Mouse (Mus musculus): Measurements from ENCODE around the gene C5ar2. TPM values are rescaled to one million over a fixed set of nuclear protein-coding genes. Genes with fewer than 3 reads are reported as not detected.

Gene C5ar2
- polyA plus RNA-seq, 1 experiment from 2014 or later = not detected

DNA sequence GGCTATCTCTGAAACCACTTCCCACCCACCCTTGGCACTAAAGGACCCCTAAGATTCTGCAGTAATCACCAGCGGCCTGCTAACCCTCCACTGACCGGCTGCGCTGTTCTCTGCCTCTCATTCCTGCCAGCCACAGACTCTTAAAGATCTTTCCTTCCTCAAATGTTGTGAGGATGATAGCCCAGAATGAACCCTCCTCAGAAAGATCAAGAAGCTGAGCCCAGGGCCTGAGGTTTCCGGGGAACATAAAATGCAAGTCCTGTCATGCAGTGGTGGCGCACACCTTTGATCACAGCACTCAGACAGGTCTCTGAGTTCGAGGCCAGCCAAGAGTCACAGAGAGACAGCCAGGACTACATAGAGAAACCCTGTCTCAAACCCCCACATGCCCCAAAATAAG, 1.8 kb downstream of the C5ar2 start:
- no peaks in the 10 kb centered on the region for H3K9me3 ChIP-seq
- DNase-seq (ENCODE audit: low spot score) = no peak
- no peaks in the 10 kb centered on the region for H3K36me3 ChIP-seq
- H3K4me3 ChIP-seq = no peak overlapping the region
- no peaks in the 10 kb centered on the region for H3K4me1 ChIP-seq (replicated peaks)
- H3K27me3 ChIP-seq (ENCODE audit: insufficient read depth, poor library complexity, severe bottlenecking) = no peaks in the 10 kb centered on the region
- WGBS = 84% methylated on average over 6 of the region's 6 CpGs
- no peak overlapping the region for H3K27ac ChIP-seq

DNA sequence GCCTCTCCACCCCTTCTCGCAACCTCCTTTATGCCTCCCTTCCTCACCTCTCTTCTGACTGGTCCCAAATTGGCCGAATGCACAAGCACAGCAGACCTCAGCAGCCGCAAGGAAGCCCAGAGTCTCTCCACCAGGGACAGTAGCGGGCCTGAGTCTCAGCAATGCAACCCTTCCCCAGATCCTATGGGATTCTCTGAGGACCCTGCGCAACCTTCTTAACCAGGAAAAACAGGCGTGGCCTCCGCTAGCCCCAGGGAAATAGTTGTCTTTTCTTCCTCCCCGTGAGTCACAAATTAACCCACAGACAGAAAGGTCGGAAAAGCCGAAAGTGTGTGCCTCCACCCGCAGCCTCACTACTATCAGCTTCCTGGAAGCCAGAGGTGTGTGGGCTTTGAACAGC, 2.2 kb downstream of the C5ar2 start:
- WGBS = 67% methylated on average over 11 of the region's 11 CpGs

DNA sequence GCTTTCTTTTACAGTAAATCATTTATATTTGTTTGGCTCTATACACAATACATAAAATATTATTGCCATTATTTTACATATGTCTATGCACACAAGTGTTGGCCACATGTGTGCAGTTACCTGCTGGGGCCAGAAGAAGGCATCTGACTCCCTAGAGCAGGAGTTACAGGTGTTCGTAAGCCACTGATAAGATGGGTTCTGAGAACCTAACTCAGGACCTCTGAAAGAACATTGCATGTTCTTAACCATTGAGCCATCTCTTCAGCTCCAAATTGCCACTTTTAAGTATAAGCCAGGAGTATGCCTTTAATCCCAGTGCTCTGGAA, 3.0 kb downstream of the C5ar2 start:
- Histone ChIP-seq H3K4me1 (replicated peaks) (no peaks in the 10 kb centered on the region), H3K27ac (no peak overlapping the region), H3K27me3 (ENCODE audit: insufficient read depth, poor library complexity, severe bottlenecking) (no peaks in the 10 kb centered on the region), H3K36me3 (no peaks in the 10 kb centered on the region), H3K9me3 (no peaks in the 10 kb centered on the region), H3K4me3 (no peak overlapping the region)
- no peak for DNase-seq (ENCODE audit: low spot score)
- WGBS = 87% methylated on average over 1 of the region's 1 CpGs

More for the DNA sequence above, 2.2 kb downstream of the C5ar2 start:
- no peaks in the 10 kb centered on the region for H3K4me1 ChIP-seq (replicated peaks)
- H3K27ac ChIP-seq = no peak overlapping the region
- no peak overlapping the region for H3K4me3 ChIP-seq
- no peak for DNase-seq (ENCODE audit: low spot score)
- H3K36me3 ChIP-seq = no peaks in the 10 kb centered on the region
- no peaks in the 10 kb centered on the region for H3K9me3 ChIP-seq
- H3K27me3 ChIP-seq (ENCODE audit: insufficient read depth, poor library complexity, severe bottlenecking) = no peaks in the 10 kb centered on the region

DNA sequence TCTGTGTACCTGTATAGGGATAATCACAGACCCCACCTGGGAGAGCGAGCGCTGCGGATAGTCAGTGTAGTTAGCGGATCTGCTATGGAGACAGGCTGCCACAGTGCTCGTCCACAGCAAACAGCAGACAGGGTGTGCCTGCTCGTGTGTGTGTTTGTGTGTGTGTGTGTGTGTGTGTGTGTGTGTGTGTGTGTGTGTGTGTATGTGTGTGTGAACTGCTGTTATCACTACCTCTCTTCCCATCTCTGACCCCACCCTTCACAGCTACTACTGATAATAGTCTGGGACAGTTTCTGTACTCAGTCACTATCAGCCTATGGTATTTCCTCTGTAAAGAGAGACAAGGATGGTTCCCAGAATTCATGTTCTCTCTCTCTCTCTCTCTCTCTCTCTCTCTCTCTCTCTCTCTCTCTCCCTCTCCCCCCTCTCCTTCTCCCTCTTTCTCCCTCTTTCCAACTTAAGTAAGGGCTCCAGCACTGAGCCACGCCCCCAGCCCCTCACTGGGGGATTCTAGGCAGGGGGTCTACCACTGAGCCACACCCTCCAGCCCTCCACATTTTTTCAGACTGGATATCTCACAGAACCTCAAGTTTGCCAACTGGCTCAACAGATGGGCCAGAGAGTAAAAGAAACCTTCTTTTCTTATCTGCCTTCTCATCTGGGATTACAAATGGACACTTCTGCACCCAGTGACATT, 3.5 kb downstream of the C5ar2 start:
- no peaks in the 10 kb centered on the region for H3K4me1 ChIP-seq (replicated peaks)
- H3K27me3 ChIP-seq (ENCODE audit: insufficient read depth, poor library complexity, severe bottlenecking) = no peaks in the 10 kb centered on the region
- no peak overlapping the region for H3K27ac ChIP-seq
- no peak for DNase-seq (ENCODE audit: low spot score)
- H3K4me3 ChIP-seq = no peak overlapping the region
- H3K36me3 ChIP-seq = no peaks in the 10 kb centered on the region
- no peaks in the 10 kb centered on the region for H3K9me3 ChIP-seq
- WGBS = 85% methylated on average over 7 of the region's 7 CpGs

DNA sequence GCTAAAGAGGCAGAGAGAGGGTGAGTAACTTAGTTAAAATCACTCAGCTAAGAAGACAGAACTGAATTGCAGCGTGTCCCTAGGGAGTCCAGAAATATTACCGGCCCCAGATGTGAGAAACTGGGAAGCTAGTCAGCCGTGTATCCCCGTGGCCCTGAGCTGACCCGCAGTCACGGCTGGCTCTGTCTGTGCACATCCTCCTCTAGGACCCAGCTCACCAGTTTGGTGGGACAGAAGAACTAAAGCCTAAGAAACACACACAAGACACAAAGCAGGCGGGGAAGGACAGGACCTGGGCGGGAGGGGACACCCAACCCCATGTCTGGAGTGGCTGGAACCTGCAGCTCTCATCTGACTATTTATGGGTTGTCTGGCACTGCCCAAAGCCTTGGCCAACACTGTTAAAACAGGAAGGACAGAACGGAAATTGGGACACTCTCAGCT, 4.4 kb downstream of the C5ar2 start:
- 67% methylated on average over 9 of the region's 9 CpGs for WGBS
- H3K4me3 ChIP-seq = no peak overlapping the region
- no peak overlapping the region for H3K27ac ChIP-seq
- no peaks in the 10 kb centered on the region for H3K9me3 ChIP-seq
- H3K27me3 ChIP-seq (ENCODE audit: insufficient read depth, poor library complexity, severe bottlenecking) = no peaks in the 10 kb centered on the region
- H3K4me1 ChIP-seq (replicated peaks) = no peaks in the 10 kb centered on the region
- no peak for DNase-seq (ENCODE audit: low spot score)
- H3K36me3 ChIP-seq = no peaks in the 10 kb centered on the region

DNA sequence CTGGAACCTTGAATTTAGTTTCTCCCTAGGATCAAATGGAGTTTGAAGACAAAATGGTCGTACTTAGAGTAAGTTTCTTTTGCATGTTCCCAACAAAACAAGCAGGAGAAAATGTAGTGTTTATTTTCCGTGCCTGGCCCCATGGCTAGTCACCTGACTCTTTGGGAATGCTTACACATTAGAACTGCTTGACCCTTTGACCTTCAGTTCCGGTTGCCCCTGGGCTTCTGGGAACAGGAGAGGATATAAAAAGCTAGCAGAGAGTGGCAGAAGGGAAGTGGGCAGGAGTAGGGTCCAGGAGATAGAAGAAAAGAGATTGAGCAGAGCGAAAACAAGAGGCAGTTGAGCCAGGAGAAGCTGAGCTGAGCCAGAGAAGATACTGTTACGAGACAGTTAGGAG, 14.1 kb downstream of the C5ar2 start:
- DNase-seq (ENCODE audit: low spot score) = peak; percentile 54
- Histone ChIP-seq H3K36me3 (no peaks in the 10 kb centered on the region), H3K27me3 (ENCODE audit: insufficient read depth, poor library complexity, severe bottlenecking) (no peaks in the 10 kb centered on the region; the same call in 1 of the 2 replicates), H3K27ac (no peak overlapping the region), H3K4me3 (no peak overlapping the region), H3K9me3 (peaks cover 23% of the 10 kb centered on the region), H3K4me1 (replicated peaks) (peaks cover 8% of the 10 kb centered on the region)
- 51% methylated on average over 5 of the region's 5 CpGs for WGBS

DNA sequence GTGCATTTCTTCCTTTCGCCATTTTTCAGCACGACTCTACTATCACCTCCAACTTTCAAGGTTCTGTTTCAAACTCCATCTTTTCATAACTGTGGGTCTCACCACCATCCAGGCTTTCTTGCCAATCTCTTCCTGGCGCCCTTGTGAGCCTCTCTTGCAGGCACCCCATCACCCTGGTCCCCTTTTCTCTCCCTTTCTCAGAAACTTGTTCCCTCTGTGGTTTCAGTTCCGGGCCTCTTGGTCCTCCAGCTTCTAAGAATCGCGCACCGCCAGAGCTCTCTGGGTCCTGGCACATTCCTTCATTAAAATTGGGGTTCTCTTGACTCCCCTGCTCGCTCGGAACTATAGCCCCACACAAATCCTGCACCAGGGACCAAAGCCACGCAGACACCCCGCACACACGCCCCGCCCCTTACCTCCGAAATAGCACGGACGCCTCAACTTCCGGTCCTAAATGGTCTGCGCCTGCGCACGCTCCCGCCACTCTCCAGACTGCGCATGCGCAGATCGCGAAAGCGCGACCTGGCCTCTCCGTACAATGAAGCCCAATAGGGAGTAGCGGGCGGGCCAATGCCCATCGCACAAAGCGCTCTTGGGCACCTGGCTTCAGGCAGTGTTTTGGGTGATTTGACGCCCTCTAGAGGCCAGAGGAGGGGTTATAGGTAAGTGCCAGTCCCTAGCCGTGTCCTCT, 22.2 kb downstream of the C5ar2 start, which contains the start of gene Dhx34:
Gene Dhx34 (minus strand): TSS at position 456 of the 691 bp plus-strand sequence.
- no peaks in the 10 kb centered on the region for H3K9me3 ChIP-seq
- DNase-seq (ENCODE audit: low spot score) = peak; percentile 97
- no peaks in the 10 kb centered on the region; the same call in 1 of the 2 replicates for H3K27me3 ChIP-seq (ENCODE audit: insufficient read depth, poor library complexity, severe bottlenecking)
- peak within 1 kb of the TSS; percentile 95 for H3K27ac ChIP-seq
- H3K4me1 ChIP-seq (replicated peaks) = peaks cover 15% of the 10 kb centered on the region
- peak within 1 kb of the TSS; percentile 80 for H3K4me3 ChIP-seq
- H3K36me3 ChIP-seq = peaks cover 21% of the 10 kb centered on the region
- WGBS = 2% methylated on average over 34 of the region's 34 CpGs

DNA sequence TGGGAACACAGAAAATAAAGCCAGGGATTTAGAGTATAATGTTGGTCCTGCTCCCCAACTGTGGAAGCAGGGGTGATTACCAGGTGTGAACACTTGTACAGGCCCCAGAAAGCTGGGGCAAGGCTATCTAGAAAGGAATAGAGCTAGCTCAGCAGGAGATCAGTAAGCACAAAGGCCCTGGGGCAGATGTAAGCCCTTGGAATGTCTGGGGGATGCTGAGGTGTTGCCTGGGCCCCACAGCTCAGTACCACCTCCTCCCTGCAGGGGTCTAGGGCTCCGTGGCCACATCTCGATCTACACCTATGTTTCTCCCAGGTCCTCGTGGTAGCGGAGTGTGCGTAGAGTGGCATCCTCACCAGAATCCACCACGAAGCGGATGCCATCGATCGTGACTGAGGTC, 30.0 kb downstream of the C5ar2 start:
- Histone ChIP-seq H3K4me3 (no peak overlapping the region), H3K27me3 (ENCODE audit: insufficient read depth, poor library complexity, severe bottlenecking) (no peaks in the 10 kb centered on the region), H3K9me3 (no peaks in the 10 kb centered on the region), H3K4me1 (replicated peaks) (no peaks in the 10 kb centered on the region), H3K36me3 (peaks cover 96% of the 10 kb centered on the region), H3K27ac (no peak overlapping the region)
- 93% methylated on average over 9 of the region's 9 CpGs for WGBS
- no peak for DNase-seq (ENCODE audit: low spot score)

DNA sequence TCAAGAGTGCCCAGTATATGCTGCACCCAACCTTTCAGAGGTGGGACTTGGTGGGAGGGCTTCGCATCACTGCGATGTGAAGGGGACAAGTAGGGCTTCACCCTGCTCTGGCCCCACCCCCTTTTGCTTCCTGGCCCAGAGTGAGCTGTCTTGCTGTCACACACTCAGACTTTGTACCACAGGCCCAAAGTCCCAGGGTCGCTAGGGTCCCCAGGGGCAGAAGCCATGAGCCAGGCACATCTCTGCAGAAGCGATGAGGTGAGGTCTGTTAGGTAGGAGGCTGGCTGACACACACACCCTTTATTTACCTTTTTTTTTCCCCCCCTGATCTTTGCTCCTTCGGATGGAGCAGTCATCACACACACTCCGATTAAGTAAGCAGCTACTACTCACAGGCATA, 30.8 kb downstream of the C5ar2 start:
- no peak overlapping the region for H3K27ac ChIP-seq
- H3K27me3 ChIP-seq (ENCODE audit: insufficient read depth, poor library complexity, severe bottlenecking) = no peaks in the 10 kb centered on the region
- DNase-seq (ENCODE audit: low spot score) = no peak
- H3K9me3 ChIP-seq = no peaks in the 10 kb centered on the region
- H3K4me3 ChIP-seq = no peak overlapping the region
- H3K36me3 ChIP-seq = peaks cover 98% of the 10 kb centered on the region
- 98% methylated on average over 6 of the region's 6 CpGs for WGBS
- H3K4me1 ChIP-seq (replicated peaks) = no peaks in the 10 kb centered on the region

DNA sequence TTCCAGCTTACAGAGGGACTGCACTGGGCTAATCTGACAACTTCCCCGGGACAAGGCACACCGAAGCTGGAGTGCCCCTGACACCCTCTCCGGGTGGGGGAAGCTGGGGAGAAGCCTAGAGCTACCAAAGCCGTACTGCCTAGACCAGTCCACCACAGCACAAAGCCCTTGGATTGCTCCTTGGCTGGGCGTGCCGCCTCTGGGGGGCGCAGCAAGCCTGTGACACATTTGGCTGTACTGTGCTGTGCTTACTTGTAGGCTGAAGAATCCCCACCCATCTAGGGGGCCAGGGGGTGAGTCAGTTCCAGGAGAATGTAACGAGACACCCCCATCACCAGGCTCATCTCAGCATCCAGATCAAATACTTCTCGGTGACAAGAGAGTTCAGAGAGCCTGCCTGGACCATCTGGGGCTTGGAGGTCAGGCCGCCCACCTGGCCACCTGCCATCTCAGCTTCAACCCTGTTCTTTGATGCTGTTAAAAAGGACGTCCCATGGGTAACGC, 33.0 kb downstream of the C5ar2 start:
- no peak overlapping the region for H3K4me3 ChIP-seq
- H3K27me3 ChIP-seq (ENCODE audit: insufficient read depth, poor library complexity, severe bottlenecking) = no peaks in the 10 kb centered on the region
- no peaks in the 10 kb centered on the region for H3K4me1 ChIP-seq (replicated peaks)
- DNase-seq (ENCODE audit: low spot score) = peak; percentile 15
- WGBS = 82% methylated on average over 12 of the region's 12 CpGs
- H3K9me3 ChIP-seq = no peaks in the 10 kb centered on the region
- H3K36me3 ChIP-seq = peaks cover 98% of the 10 kb centered on the region
- H3K27ac ChIP-seq = no peak overlapping the region

DNA sequence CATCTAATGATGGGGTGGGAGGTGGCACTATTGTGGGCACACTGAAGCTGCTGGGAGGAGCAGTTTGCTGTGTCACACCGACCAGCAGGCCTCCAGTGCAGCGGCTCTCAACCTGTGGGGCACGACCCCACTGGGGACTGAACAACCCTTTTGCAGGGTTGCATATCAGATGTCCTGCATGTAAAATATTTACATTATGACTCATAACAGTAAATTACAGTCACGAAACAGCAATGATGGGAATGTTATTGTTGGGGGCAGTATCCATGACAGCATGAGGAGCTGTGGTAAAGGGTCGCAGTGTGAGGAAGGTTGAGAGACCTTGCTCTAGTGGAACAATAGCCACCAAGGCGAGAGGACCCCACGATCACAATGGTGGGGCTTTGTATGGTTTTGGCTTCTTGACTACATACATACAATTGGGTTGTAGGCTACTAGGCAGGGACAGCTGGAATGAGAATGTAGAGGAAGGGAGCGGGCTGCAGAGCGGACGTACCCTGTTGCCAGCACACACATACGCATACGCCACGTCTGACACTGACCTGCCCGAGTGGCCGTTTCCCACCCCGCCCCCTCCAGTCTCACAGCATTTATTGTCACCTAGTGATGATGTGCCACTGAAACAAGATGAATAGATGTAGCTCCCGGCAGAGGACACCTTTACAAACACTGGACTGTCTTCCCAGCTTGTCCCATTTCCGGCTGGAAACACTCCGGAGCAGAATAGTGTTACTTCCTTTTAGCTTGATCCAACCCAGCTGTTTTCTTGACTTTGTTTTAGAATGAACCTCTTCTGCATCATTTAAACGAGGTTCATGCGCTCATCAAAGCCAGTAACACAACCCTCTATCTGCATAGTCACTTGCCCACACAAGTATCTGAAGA, 34.9 kb downstream of the C5ar2 start:
- Histone ChIP-seq H3K4me3 (no peak overlapping the region), H3K4me1 (replicated peaks) (no peaks in the 10 kb centered on the region), H3K27ac (no peak overlapping the region), H3K27me3 (ENCODE audit: insufficient read depth, poor library complexity, severe bottlenecking) (no peaks in the 10 kb centered on the region), H3K36me3 (peaks cover 98% of the 10 kb centered on the region), H3K9me3 (no peaks in the 10 kb centered on the region)
- DNase-seq (ENCODE audit: low spot score) = no peak
- WGBS = 91% methylated on average over 21 of the region's 21 CpGs

DNA sequence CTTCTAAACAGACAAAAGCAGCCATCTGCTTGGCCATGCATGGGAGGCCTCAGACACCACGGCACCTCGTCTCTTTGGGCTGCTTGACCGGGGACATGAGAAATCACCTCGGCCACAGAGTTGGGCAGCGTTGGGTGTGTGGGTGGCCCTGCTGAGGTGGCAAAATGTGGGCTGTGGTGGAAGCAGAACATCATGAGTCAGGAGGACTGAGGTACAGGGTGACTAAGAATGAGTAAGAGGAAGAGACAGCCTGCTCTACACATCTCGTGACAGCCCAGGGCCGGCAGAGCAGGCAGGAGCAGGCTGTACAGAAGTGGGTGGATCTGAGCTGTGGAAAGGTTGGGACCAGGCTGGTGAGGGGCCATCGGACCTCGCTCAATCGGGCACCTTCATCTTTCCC, 36.5 kb downstream of the C5ar2 start:
- Histone ChIP-seq H3K36me3 (peaks cover 98% of the 10 kb centered on the region), H3K4me1 (replicated peaks) (no peaks in the 10 kb centered on the region)

More for the DNA sequence above, 36.5 kb downstream of the C5ar2 start:
- no peak for DNase-seq (ENCODE audit: low spot score)
- Histone ChIP-seq H3K27ac (no peak overlapping the region), H3K27me3 (ENCODE audit: insufficient read depth, poor library complexity, severe bottlenecking) (no peaks in the 10 kb centered on the region), H3K4me3 (no peak overlapping the region), H3K9me3 (no peaks in the 10 kb centered on the region)
- WGBS = 93% methylated on average over 10 of the region's 10 CpGs

All from hindbrain, embryonic 10.5 days (tissue).